Mouse (Mus musculus): ENCODE measurements around the gene Trnau1ap. TPM values are rescaled to one million over a fixed set of nuclear protein-coding genes. Genes with fewer than 3 reads are reported as not detected.

Trnau1ap gene
- polyA plus RNA-seq, 1 experiment: 6.0 TPM

DNA sequence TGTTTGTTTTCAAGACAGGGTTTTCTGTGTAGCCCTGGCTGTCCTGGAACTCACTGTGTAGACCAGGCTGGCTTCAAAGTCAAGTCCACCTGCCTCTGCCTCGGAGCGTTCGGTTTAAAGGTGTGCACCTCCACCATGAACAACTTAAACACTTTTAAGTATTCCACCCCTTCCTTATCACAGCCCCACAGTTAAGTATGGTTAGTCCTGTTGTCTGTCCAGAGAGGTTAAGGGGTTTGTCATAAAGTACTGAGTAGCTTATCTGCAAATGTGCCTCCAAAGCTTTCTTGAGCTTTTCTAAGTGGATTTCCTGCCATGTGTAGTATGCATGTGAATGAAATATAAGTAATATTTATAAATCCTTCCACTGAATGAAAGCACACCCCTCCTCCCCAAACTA, 53.4 kb downstream of the Trnau1ap start:
- no peaks in the 10 kb centered on the region for H3K36me3 ChIP-seq (ENCODE audit: control insufficient read depth, insufficient read depth, low read length)
- no peak overlapping the region for H3K4me3 ChIP-seq (ENCODE audit: control insufficient read depth, low read depth, low read length)
- no peak overlapping the region for H3K27ac ChIP-seq (ENCODE audit: control insufficient read depth, insufficient read depth, low read depth, low read length)
- H3K4me1 ChIP-seq (ENCODE audit: control insufficient read depth, insufficient read depth, low read length): peaks cover 3% of the 10 kb centered on the region
- no peak for TF ChIP-seq POLR2A (IDR thresholded peaks at IDR 0.05; ENCODE audit: control insufficient read depth, low read depth, low read length)
- no peak for TF ChIP-seq CTCF (IDR thresholded peaks at IDR 0.05; ENCODE audit: control insufficient read depth, insufficient read depth, insufficient replicate concordance, low read depth, low read length)
- no peaks in the 10 kb centered on the region for H3K27me3 ChIP-seq (ENCODE audit: control insufficient read depth, insufficient read depth, low read length)

DNA sequence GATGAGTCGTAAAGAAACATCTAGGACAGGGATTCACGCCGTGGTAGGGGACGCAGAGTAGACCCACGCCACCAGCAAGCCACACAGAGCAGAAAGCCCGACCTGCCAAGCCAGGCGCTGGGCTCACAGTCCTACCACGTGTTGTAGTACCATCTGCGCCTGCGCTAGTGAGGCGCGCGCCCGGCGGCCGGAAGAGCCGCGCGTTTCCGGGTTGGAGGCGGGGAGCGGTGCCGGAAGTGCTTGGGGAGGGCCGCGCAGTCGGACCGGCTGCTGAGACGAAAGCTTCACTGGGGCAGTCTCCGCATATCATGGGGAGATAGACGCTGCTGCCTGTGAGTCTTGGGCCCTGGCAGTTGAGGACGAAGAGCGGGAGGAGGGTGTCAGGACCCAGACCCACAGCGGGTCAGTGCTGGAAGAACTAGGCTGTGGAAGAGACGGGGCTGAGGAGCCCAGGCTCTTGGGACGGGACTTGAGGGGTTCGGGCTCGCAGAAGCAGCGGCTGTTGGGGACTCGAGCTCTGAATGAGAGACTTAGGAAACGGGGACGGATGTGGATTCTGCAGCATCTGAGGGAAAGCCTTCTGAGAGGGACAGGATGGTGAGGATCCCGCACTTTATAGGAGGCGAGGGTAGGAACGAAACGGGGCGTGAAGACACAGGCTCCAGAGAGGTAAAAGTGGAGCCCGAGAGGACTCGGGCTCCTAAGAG, 55.0 kb downstream of the Trnau1ap start, which contains the start of gene Taf12:
Taf12 (plus strand) TSS at position 220 of the 707 bp plus-strand sequence.
- H3K36me3 ChIP-seq (ENCODE audit: control insufficient read depth, insufficient read depth, low read length): no peaks in the 10 kb centered on the region
- peak within 1 kb of the TSS; percentile 98 for H3K4me3 ChIP-seq (ENCODE audit: control insufficient read depth, low read depth, low read length)
- H3K4me1 ChIP-seq (ENCODE audit: control insufficient read depth, insufficient read depth, low read length): peaks cover 3% of the 10 kb centered on the region
- no peaks in the 10 kb centered on the region for H3K27me3 ChIP-seq (ENCODE audit: control insufficient read depth, insufficient read depth, low read length)
- TF ChIP-seq POLR2A (IDR thresholded peaks at IDR 0.05; ENCODE audit: control insufficient read depth, low read depth, low read length) (peak; percentile 98), CTCF (IDR thresholded peaks at IDR 0.05; ENCODE audit: control insufficient read depth, insufficient read depth, insufficient replicate concordance, low read depth, low read length) (no peak)
- H3K27ac ChIP-seq (ENCODE audit: control insufficient read depth, insufficient read depth, low read depth, low read length): peak within 1 kb of the TSS; percentile 90

DNA sequence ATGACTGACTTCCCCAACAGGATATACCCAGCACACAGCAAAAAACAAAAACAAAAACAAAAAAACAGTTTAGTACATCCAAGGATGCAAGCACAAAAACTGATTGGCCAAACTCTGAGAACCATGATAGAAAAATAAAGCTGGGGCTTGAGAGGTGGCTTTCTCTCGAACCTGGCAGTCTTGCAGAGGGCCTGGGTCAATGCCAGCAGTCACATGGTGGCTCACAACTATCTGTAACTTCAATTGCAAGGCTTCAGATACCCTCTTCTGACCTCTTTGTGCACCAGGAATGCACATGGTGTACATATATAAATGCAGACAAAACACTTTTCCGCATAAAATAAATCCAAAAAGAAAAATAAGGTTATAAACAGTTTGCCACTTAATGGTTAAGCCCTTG, 56.2 kb downstream of the Trnau1ap start:
- peak overlapping the region; percentile 98 for H3K4me3 ChIP-seq (ENCODE audit: control insufficient read depth, low read depth, low read length)
- H3K27ac ChIP-seq (ENCODE audit: control insufficient read depth, insufficient read depth, low read depth, low read length): no peak overlapping the region
- no peaks in the 10 kb centered on the region for H3K27me3 ChIP-seq (ENCODE audit: control insufficient read depth, insufficient read depth, low read length)
- no peaks in the 10 kb centered on the region for H3K36me3 ChIP-seq (ENCODE audit: control insufficient read depth, insufficient read depth, low read length)
- TF ChIP-seq CTCF (IDR thresholded peaks at IDR 0.05; ENCODE audit: control insufficient read depth, insufficient read depth, insufficient replicate concordance, low read depth, low read length) (no peak), POLR2A (IDR thresholded peaks at IDR 0.05; ENCODE audit: control insufficient read depth, low read depth, low read length) (no peak)
- H3K4me1 ChIP-seq (ENCODE audit: control insufficient read depth, insufficient read depth, low read length): peaks cover 3% of the 10 kb centered on the region

GRCm38 (mm10) chr4:132269740-132270560, 59.4 kb downstream of the Trnau1ap start:
- peaks cover 3% of the 10 kb centered on the region for H3K4me1 ChIP-seq (ENCODE audit: control insufficient read depth, insufficient read depth, low read length)
- no peaks in the 10 kb centered on the region for H3K27me3 ChIP-seq (ENCODE audit: control insufficient read depth, insufficient read depth, low read length)
- peak; percentile 100 for TF ChIP-seq POLR2A (IDR thresholded peaks at IDR 0.05; ENCODE audit: control insufficient read depth, low read depth, low read length)
- TF ChIP-seq CTCF (IDR thresholded peaks at IDR 0.05; ENCODE audit: control insufficient read depth, insufficient read depth, insufficient replicate concordance, low read depth, low read length): no peak; the same call in 1 of the 2 replicates
- H3K27ac ChIP-seq (ENCODE audit: control insufficient read depth, insufficient read depth, low read depth, low read length): peak overlapping the region; percentile 95
- peak overlapping the region; percentile 77 for H3K4me3 ChIP-seq (ENCODE audit: control insufficient read depth, low read depth, low read length)
- no peaks in the 10 kb centered on the region for H3K36me3 ChIP-seq (ENCODE audit: control insufficient read depth, insufficient read depth, low read length)

DNA sequence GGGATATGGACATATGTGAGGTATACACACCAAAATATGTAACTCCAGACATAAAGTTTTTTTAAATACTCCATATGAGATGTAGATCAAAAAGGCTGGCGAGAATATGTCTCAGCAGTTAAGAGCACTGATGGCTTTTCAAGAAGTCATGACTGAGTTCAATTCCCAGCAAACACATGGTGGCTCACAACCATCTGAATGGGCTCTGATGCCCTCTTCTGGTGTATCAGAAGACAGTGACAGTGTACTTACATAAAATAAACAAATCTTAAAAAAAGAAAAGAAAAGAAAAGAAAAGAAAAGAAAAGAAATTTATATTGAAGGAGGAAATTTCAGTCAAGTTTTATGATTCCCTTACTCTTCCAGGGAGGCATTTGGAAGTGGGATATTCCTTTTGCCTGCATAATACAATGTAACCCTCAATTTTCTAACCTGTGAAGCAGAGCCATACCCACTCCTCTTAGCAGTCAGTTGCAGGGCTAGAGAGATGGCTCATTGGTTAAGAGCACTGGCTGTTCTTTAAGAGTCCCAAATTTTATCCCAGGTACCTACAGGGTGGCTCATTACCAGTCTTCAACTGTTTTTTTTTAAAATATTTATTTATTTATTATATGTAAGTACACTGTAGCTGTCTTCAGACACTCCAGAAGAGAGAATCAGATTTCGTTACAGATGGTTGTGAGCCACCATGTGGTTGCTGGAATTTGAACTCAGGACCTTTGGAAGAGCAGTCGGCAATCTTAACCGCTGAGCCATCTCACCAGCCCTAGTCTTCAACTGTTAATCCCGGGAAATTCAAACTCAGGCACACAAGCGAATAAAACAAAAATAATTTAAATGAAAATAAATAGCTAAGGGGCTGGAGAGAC, 60.2 kb downstream of the Trnau1ap start:
- peaks cover 3% of the 10 kb centered on the region for H3K4me1 ChIP-seq (ENCODE audit: control insufficient read depth, insufficient read depth, low read length)
- no peak overlapping the region; the same call in 1 of the 2 replicates for H3K4me3 ChIP-seq (ENCODE audit: control insufficient read depth, low read depth, low read length)
- no peaks in the 10 kb centered on the region for H3K27me3 ChIP-seq (ENCODE audit: control insufficient read depth, insufficient read depth, low read length)
- H3K27ac ChIP-seq (ENCODE audit: control insufficient read depth, insufficient read depth, low read depth, low read length): no peak overlapping the region
- no peaks in the 10 kb centered on the region for H3K36me3 ChIP-seq (ENCODE audit: control insufficient read depth, insufficient read depth, low read length)
- TF ChIP-seq CTCF (IDR thresholded peaks at IDR 0.05; ENCODE audit: control insufficient read depth, insufficient read depth, insufficient replicate concordance, low read depth, low read length): no peak
- TF ChIP-seq POLR2A (IDR thresholded peaks at IDR 0.05; ENCODE audit: control insufficient read depth, low read depth, low read length): no peak

- Histone ChIP-seq H3K27me3 (ENCODE audit: control insufficient read depth, insufficient read depth, low read length) (no peaks in the 10 kb centered on the region), H3K4me1 (ENCODE audit: control insufficient read depth, insufficient read depth, low read length) (peaks cover 6% of the 10 kb centered on the region), H3K27ac (ENCODE audit: control insufficient read depth, insufficient read depth, low read depth, low read length) (peak overlapping the region; percentile 76), H3K4me3 (ENCODE audit: control insufficient read depth, low read depth, low read length) (peak overlapping the region; percentile 58), H3K36me3 (ENCODE audit: control insufficient read depth, insufficient read depth, low read length) (no peaks in the 10 kb centered on the region)
- TF ChIP-seq CTCF (IDR thresholded peaks at IDR 0.05; ENCODE audit: control insufficient read depth, insufficient read depth, insufficient replicate concordance, low read depth, low read length) (no peak), POLR2A (IDR thresholded peaks at IDR 0.05; ENCODE audit: control insufficient read depth, low read depth, low read length) (no peak)
Measured at GRCm38 (mm10) chr4:132266835-132267349, 62.4 kb downstream of the Trnau1ap start.
